Mouse (Mus musculus) ES-E14 (cell line): ENCODE measurements around the gene Tnfrsf21.

Experiments
- CHD2 ChIP-seq: IDR thresholded peaks from 2 replicates; pipeline ENCODE4 v1.6.1; 2014; ENCODE audit warnings: mild to moderate bottlenecking, low read depth, low read length, inconsistent platforms
- HCFC1 ChIP-seq: IDR thresholded peaks from 2 replicates; pipeline ENCODE4 v1.6.1; 2012; ENCODE audit warnings: low read length, inconsistent platforms, borderline replicate concordance; ENCODE audit not compliant: insufficient read depth
- MAFK ChIP-seq: IDR thresholded peaks from 2 replicates; pipeline ENCODE4 v1.6.1; 2014; ENCODE audit warnings: mild to moderate bottlenecking, low read depth, low read length, inconsistent platforms; ENCODE audit not compliant: insufficient read depth
- ZC3H11A ChIP-seq: IDR thresholded peaks from 2 replicates; pipeline ENCODE4 v1.6.1; 2012; ENCODE audit warnings: low read depth, mild to moderate bottlenecking, inconsistent platforms, low read length, borderline replicate concordance
- ZNF384 ChIP-seq: IDR thresholded peaks from 2 replicates; pipeline ENCODE4 v1.6.1; 2012; ENCODE audit warnings: low read depth, low read length, inconsistent platforms

DNA sequence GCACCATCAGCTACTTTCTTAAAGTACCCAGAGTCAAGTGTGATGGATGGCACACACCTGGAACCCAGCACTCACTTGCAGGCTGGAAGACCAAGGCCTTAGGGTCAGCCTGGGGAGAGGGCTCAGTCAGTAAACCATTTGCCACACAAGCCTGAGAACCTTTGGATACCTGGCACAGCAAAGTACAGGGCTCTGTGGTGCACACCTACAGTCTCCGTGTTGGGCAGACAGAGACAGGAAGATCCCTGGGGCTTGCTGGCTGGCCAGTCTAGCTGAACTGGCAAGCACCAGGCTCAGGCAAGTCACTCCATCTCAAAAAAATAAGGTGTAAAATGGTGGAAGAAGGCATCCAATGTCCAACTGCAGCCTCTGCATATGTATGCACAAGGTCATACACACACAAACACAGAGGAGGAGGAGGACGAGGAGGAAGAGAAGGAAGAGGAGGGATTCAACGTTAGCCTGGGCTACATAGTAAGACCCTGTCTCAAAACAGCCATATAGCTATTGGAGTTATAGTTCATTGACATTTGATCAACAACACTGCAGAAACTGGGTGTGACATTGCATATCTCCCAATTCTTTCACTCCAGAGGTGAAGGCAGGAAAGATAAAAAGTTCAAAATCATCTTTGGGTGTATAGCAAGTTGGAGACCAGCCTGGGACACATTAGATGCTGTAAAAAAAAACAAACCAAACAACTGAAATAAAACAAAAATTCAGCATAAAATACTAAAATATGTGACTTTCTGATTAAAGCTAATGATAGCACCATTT is 74.8 kb downstream of the Tnfrsf21 start:
- no peak for TF ChIP-seq ZNF384
- TF ChIP-seq MAFK: no peak
- TF ChIP-seq CHD2: no peak
- no peak for TF ChIP-seq HCFC1
- TF ChIP-seq ZC3H11A: no peak
